25 mouse cellular contexts compared by ENCODE assay signal in genomic region chr11:114741451-114741850, GRCm38 (mm10). TPM values are rescaled to one million over a fixed set of nuclear protein-coding genes. Genes with fewer than 3 reads are reported as not detected.
DNase-seq lines count a peak whose midpoint lies in the region; ATAC-seq lines count a peak whose summit lies in the region.
"Had no signal": no experiment of that assay in that cellular context is flagged by ENCODE, and none has a peak within 500 bp of the region (broad histone marks: within the 10 kb centered on the region; RNA-seq: fewer than 3 reads in every experiment).

No protein-coding gene starts in this region.

- H3K9me3 ChIP-seq in forebrain, embryonic 11.5 days (ENCODE audit: control insufficient read depth, low read length), result no peaks in the 10 kb centered on the region
- no peaks in the 10 kb centered on the region for H3K9me3 ChIP-seq in forebrain, embryonic 16.5 days (ENCODE audit: control insufficient read depth, low read length)
- no peaks in the 10 kb centered on the region for H3K9me3 ChIP-seq in neural tube, embryonic 15.5 days (replicated peaks)
- no peaks in the 10 kb centered on the region for H3K9me3 ChIP-seq in midbrain, embryonic 13.5 days
- H3K9me3 ChIP-seq: heart, embryonic 15.5 days had no signal

- no peak overlapping the region for H3K9ac ChIP-seq in forebrain, embryonic 11.5 days (ENCODE audit: low read length)
- no peak overlapping the region for H3K9ac ChIP-seq in forebrain, embryonic 16.5 days (replicated peaks; ENCODE audit: low read depth, low read length)
- H3K9ac ChIP-seq in neural tube, embryonic 15.5 days (replicated peaks), result no peak overlapping the region
- no peak overlapping the region for H3K9ac ChIP-seq in midbrain, embryonic 13.5 days (replicated peaks)
- H3K9ac ChIP-seq: heart, embryonic 15.5 days; liver, embryonic 14.5 days had no signal

- H3K4me3 ChIP-seq in forebrain, embryonic 11.5 days (ENCODE audit: low read depth, low read length), result no peak overlapping the region
- H3K4me3 ChIP-seq in forebrain, embryonic 16.5 days (replicated peaks; ENCODE audit: low read length), result no peak overlapping the region
- H3K4me3 ChIP-seq in neural tube, embryonic 15.5 days (replicated peaks), result no peak overlapping the region
- no peak overlapping the region for H3K4me3 ChIP-seq in midbrain, embryonic 13.5 days (replicated peaks)
- H3K4me3 ChIP-seq: heart, adult 2 months; heart, embryonic 15.5 days; myocyte had no signal

- no peak overlapping the region for H3K4me2 ChIP-seq in forebrain, embryonic 11.5 days (ENCODE audit: low read depth, low read length, severe bottlenecking)
- H3K4me2 ChIP-seq in forebrain, embryonic 16.5 days (ENCODE audit: low read length), result no peak overlapping the region
- no peak overlapping the region for H3K4me2 ChIP-seq in neural tube, embryonic 15.5 days
- H3K4me2 ChIP-seq in midbrain, embryonic 13.5 days (replicated peaks), result no peak overlapping the region
- H3K4me2 ChIP-seq: heart, embryonic 15.5 days had no signal

- H3K4me1 ChIP-seq in forebrain, embryonic 11.5 days (replicated peaks; ENCODE audit: control insufficient read depth, insufficient read depth, low read length), result peaks cover 8% of the 10 kb centered on the region; the same call in 1 of the 2 replicates
- H3K4me1 ChIP-seq in forebrain, embryonic 16.5 days (replicated peaks; ENCODE audit: control insufficient read depth, insufficient read depth, low read length), result peaks cover 11% of the 10 kb centered on the region
- peaks cover 16% of the 10 kb centered on the region for H3K4me1 ChIP-seq in neural tube, embryonic 15.5 days
- peaks cover 24% of the 10 kb centered on the region for H3K4me1 ChIP-seq in midbrain, embryonic 13.5 days (replicated peaks)

- no peaks in the 10 kb centered on the region for H3K36me3 ChIP-seq in forebrain, embryonic 11.5 days (ENCODE audit: control insufficient read depth, insufficient read depth, low read length)
- no peaks in the 10 kb centered on the region for H3K36me3 ChIP-seq in forebrain, embryonic 16.5 days (ENCODE audit: control insufficient read depth, insufficient read depth)
- no peaks in the 10 kb centered on the region for H3K36me3 ChIP-seq in neural tube, embryonic 15.5 days
- H3K36me3 ChIP-seq in midbrain, embryonic 13.5 days, result no peaks in the 10 kb centered on the region
- H3K36me3 ChIP-seq in splenic B cell, adult 2 months (ENCODE audit: control insufficient read depth, insufficient read depth, low read length, poor library complexity, severe bottlenecking), result no peaks in the 10 kb centered on the region
- H3K36me3 ChIP-seq: heart, embryonic 15.5 days had no signal

- ATAC-seq in forebrain, embryonic 11.5 days (replicated peaks; ENCODE audit: low FRiP score), result 0 out of 2 replicates have a peak, but pooled peaks have one; percentile 34
- no peak for ATAC-seq in forebrain, embryonic 16.5 days
- no peak for ATAC-seq in neural tube, embryonic 15.5 days (ENCODE audit: low FRiP score)
- ATAC-seq in midbrain, embryonic 13.5 days, result peak; percentile 83
- ATAC-seq: intestine, postnatal 0 days had no signal

- WGBS in forebrain, embryonic 11.5 days, result 30% methylated on average over 6 of the region's 6 CpGs
- 14% methylated on average over 6 of the region's 6 CpGs for WGBS in forebrain, embryonic 16.5 days
- WGBS in neural tube, embryonic 15.5 days, result 3% methylated on average over 6 of the region's 6 CpGs
- WGBS in midbrain, embryonic 13.5 days, result 10% methylated on average over 6 of the region's 6 CpGs

- no peaks in the 10 kb centered on the region for H3K27me3 ChIP-seq in forebrain, embryonic 11.5 days (ENCODE audit: control insufficient read depth, insufficient read depth, low read length)
- H3K27me3 ChIP-seq in forebrain, embryonic 16.5 days (replicated peaks; ENCODE audit: control insufficient read depth, insufficient read depth, low read length), result no peaks in the 10 kb centered on the region
- 0 out of 2 replicates have a peak, but pooled peaks cover 5% of the 10 kb centered on the region for H3K27me3 ChIP-seq in neural tube, embryonic 15.5 days (replicated peaks)
- peaks cover 42% of the 10 kb centered on the region for H3K27me3 ChIP-seq in midbrain, embryonic 13.5 days
- no peaks in the 10 kb centered on the region for H3K27me3 ChIP-seq in splenic B cell, adult 2 months (ENCODE audit: control insufficient read depth, insufficient read depth, low read length, poor library complexity, severe bottlenecking)

- no peak for DNase-seq in forebrain, embryonic 11.5 days (ENCODE audit: low spot score)
- DNase-seq in neural tube, embryonic 10.5 days (ENCODE audit: extremely low spot score, low spot score), result peak; percentile 52
- DNase-seq in splenic B cell, adult 2 months (ENCODE audit: low read depth, low spot score), result peak; percentile 27
- no peak for DNase-seq in thymus, postnatal 36 days
- DNase-seq in gastrocnemius, postnatal 10 days, result no peak
- DNase-seq: adrenal gland, postnatal 36 days; cerebellum, adult 8-10 months; gastrocnemius, postnatal 14 days; heart, adult 2 months; right cerebral cortex, postnatal 14 days had no signal

- no peak overlapping the region; the same call in 1 of the 2 replicates for H3K27ac ChIP-seq in forebrain, embryonic 11.5 days (ENCODE audit: low read depth, low read length)
- H3K27ac ChIP-seq in forebrain, embryonic 16.5 days (ENCODE audit: low read length), result no peak overlapping the region
- no peak overlapping the region for H3K27ac ChIP-seq in neural tube, embryonic 15.5 days (replicated peaks)
- H3K27ac ChIP-seq in midbrain, embryonic 13.5 days, result peak overlapping the region; percentile 47; the same call in 1 of the 2 replicates
- H3K27ac ChIP-seq: heart, adult 2 months; heart, embryonic 15.5 days; kidney, postnatal 0 days; liver, embryonic 14.5 days had no signal

RNA-seq across cellular contexts. Expression of gene Dnaic2, which starts 14.2 kb away (rescaled TPM):
- polyA plus RNA-seq in forebrain, embryonic 11.5 days (2014; fragmentation: Nextera tagmentation; extraction: Ambion mirVana), result 0.96 and 1.1 TPM in 2 replicates
- 1.5 and 2.0 TPM in 2 replicates for polyA plus RNA-seq in forebrain, embryonic 16.5 days (2015; fragmentation: Nextera tagmentation; extraction: Ambion mirVana)
- polyA plus RNA-seq in neural tube, embryonic 15.5 days (2015; fragmentation: Nextera tagmentation; extraction: Ambion mirVana), result 1.7 and 1.9 TPM in 2 replicates
- 1.6 and 1.7 TPM in 2 replicates for polyA plus RNA-seq in midbrain, embryonic 13.5 days (2015; fragmentation: Nextera tagmentation; extraction: Ambion mirVana)
- total RNA-seq in gastrocnemius, postnatal 10 days (2021), result 1 to 10 TPM; 1.0 to 1.1 TPM
- total RNA-seq: hematopoietic stem cell, adult 5-6 weeks; megakaryocyte progenitor cell, adult 5-6 weeks had no signal

RNA-seq across cellular contexts. Expression of gene Kif19a, which starts 23.7 kb away (rescaled TPM):
- polyA plus RNA-seq in forebrain, embryonic 11.5 days (2014; fragmentation: Nextera tagmentation; extraction: Ambion mirVana), result 0.83 and 1.2 TPM in 2 replicates
- 0.26 and 0.66 TPM in 2 replicates for polyA plus RNA-seq in forebrain, embryonic 16.5 days (2015; fragmentation: Nextera tagmentation; extraction: Ambion mirVana)
- polyA plus RNA-seq in neural tube, embryonic 15.5 days (2015; fragmentation: Nextera tagmentation; extraction: Ambion mirVana), result 0.47 and 1.0 TPM in 2 replicates
- 0.35 and 1.2 TPM in 2 replicates for polyA plus RNA-seq in midbrain, embryonic 13.5 days (2015; fragmentation: Nextera tagmentation; extraction: Ambion mirVana)
- total RNA-seq in gastrocnemius, postnatal 10 days (2021), result 1 to 10 TPM; 3.2 to 4.2 TPM
- total RNA-seq: megakaryocyte progenitor cell, adult 5-6 weeks had no signal

RNA-seq across cellular contexts. Expression of gene Btbd17, which starts 54.3 kb away (rescaled TPM):
- polyA plus RNA-seq in forebrain, embryonic 11.5 days (2014; fragmentation: Nextera tagmentation; extraction: Ambion mirVana), result 42.2 and 47.3 TPM in 2 replicates
- polyA plus RNA-seq in forebrain, embryonic 16.5 days (2015; fragmentation: Nextera tagmentation; extraction: Ambion mirVana), result 18.5 and 19.4 TPM in 2 replicates
- polyA plus RNA-seq in neural tube, embryonic 15.5 days (2015; fragmentation: Nextera tagmentation; extraction: Ambion mirVana), result 14.8 and 21.3 TPM in 2 replicates
- polyA plus RNA-seq in midbrain, embryonic 13.5 days (2015; fragmentation: Nextera tagmentation; extraction: Ambion mirVana), result 30.1 and 33.6 TPM in 2 replicates
- total RNA-seq in gastrocnemius, postnatal 10 days (2021), result 1 to 10 TPM; 2.2 to 2.5 TPM
- total RNA-seq: adrenal gland, postnatal 36 days; heart, adult 2 months; hematopoietic stem cell, adult 5-6 weeks; megakaryocyte progenitor cell, adult 5-6 weeks had no signal
- polyA plus RNA-seq: liver, embryonic 14.5 days had no signal

RNA-seq across cellular contexts. Expression of gene Gpr142, which starts 57.3 kb away (rescaled TPM):
- polyA plus RNA-seq in forebrain, embryonic 11.5 days (2014; fragmentation: Nextera tagmentation; extraction: Ambion mirVana), result not detected in 2 replicates
- polyA plus RNA-seq in forebrain, embryonic 16.5 days (2015; fragmentation: Nextera tagmentation; extraction: Ambion mirVana), result not detected in 2 replicates
- polyA plus RNA-seq in neural tube, embryonic 15.5 days (2015; fragmentation: Nextera tagmentation; extraction: Ambion mirVana), result not detected in 2 replicates
- not detected in 2 replicates for polyA plus RNA-seq in midbrain, embryonic 13.5 days (2015; fragmentation: Nextera tagmentation; extraction: Ambion mirVana)
- total RNA-seq in gastrocnemius, postnatal 10 days (2021), result not detected
- total RNA-seq: adrenal gland, postnatal 36 days; gastrocnemius, postnatal 14 days; heart, adult 2 months; hematopoietic stem cell, adult 5-6 weeks; layer of hippocampus, adult 8-10 months; left cerebral cortex, adult 18-20 months; megakaryocyte progenitor cell, adult 5-6 weeks had no signal
- polyA plus RNA-seq: cortical plate, adult 2 months; heart, adult 2 months; heart, embryonic 15.5 days; intestine, postnatal 0 days; kidney, postnatal 0 days; liver, embryonic 14.5 days; lung, embryonic 16.5 days; urinary bladder, adult 2 months had no signal

Comparison
In these comparisons a context has a peak if more than half of its experiments do, and no peak if none do; other contexts are left out.
1. ATAC-seq: peak in forebrain, embryonic 11.5 days (single experiment) and midbrain, embryonic 13.5 days (single experiment); none in forebrain, embryonic 16.5 days (single experiment) and neural tube, embryonic 15.5 days (single experiment).
2. DNase-seq: peak in neural tube, embryonic 10.5 days (single experiment) and splenic B cell, adult 2 months (single experiment); none in forebrain, embryonic 11.5 days (single experiment), thymus, postnatal 36 days (0 of 2) and gastrocnemius, postnatal 10 days (single experiment).